In the genomic region with DNA sequence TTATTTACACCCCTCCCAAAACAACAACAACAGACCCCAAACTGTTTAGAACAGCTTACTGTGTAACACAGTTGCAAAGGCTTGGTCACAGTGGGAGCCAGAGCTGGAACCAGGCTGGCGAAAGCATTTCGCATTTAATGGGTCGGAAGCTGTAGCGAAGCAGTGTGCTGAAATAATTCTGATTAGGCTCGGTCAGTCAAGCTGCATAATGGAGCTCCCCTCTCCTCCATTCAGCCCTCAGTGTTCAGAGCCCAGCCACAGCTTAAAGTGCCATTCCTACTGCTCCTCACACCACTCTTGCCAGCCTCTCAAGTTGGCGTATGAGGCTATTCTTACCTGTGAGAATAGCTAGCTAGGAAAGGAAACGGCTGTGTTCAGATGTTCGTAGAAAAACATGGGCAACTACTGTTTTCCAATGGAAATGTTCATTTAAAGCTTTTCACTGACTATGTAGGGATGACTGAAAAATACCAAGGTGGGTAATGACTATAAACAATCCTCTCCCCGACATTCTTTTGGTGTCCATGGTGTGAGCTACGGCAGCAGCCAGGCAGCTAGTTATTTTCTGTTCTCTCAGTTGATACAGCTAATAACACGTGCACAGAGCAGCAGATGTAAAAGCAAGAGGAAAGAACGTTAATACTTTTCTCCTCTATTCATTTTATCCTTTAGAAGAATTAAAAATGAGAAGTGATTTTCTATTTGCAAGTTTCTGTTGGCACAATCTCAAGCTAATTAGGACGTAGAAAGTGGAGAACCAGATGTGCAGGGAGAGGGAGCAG, we compare ENCODE assay signal across 11 mouse cellular contexts.
A peak's percentile ranks its signal among the peaks of the same experiment; 100 is the strongest.
DNase-seq lines count a peak whose midpoint lies in the region; ATAC-seq and TF ChIP-seq lines count a peak whose summit lies in the region.
"Had no signal": no experiment of that assay in that cellular context is flagged by ENCODE, and none has a peak within 500 bp of the region (broad histone marks: within the 10 kb centered on the region; RNA-seq: fewer than 3 reads in every experiment).

No protein-coding gene starts in this region.

- no peak overlapping the region for H3K4me3 ChIP-seq in left cerebral cortex, adult 2 months
- no peak overlapping the region for H3K4me3 ChIP-seq in embryonic facial prominence, embryonic 11.5 days (ENCODE audit: low read depth, low read length)
- H3K4me3 ChIP-seq in hindbrain, embryonic 16.5 days (ENCODE audit: low read length), result no peak overlapping the region
- H3K4me3 ChIP-seq in neural tube, embryonic 15.5 days (replicated peaks), result peak overlapping the region; percentile 8; the same call in 1 of the 2 replicates
- no peak overlapping the region for H3K4me3 ChIP-seq in gastrocnemius, adult 2 months

- no peak overlapping the region for H3K9ac ChIP-seq in embryonic facial prominence, embryonic 11.5 days (replicated peaks; ENCODE audit: low read length)
- no peak overlapping the region for H3K9ac ChIP-seq in hindbrain, embryonic 16.5 days (ENCODE audit: low read depth, low read length)
- H3K9ac ChIP-seq in neural tube, embryonic 15.5 days (replicated peaks), result 0 out of 2 replicates have a peak overlapping the region, but pooled peaks have one; percentile 3

- no peak overlapping the region for H3K4me2 ChIP-seq in embryonic facial prominence, embryonic 11.5 days (ENCODE audit: low read depth, low read length)
- peak overlapping the region; percentile 40 for H3K4me2 ChIP-seq in hindbrain, embryonic 16.5 days (ENCODE audit: low read length)
- H3K4me2 ChIP-seq in neural tube, embryonic 15.5 days, result peak overlapping the region; percentile 42

- H3K36me3 ChIP-seq in embryonic facial prominence, embryonic 11.5 days (replicated peaks; ENCODE audit: control insufficient read depth, insufficient read depth, low read depth, low read length), result no peaks in the 10 kb centered on the region
- no peaks in the 10 kb centered on the region for H3K36me3 ChIP-seq in hindbrain, embryonic 16.5 days (ENCODE audit: control insufficient read depth, insufficient read depth, low read length)
- no peaks in the 10 kb centered on the region for H3K36me3 ChIP-seq in neural tube, embryonic 15.5 days

- no peaks in the 10 kb centered on the region for H3K4me1 ChIP-seq in embryonic facial prominence, embryonic 11.5 days (ENCODE audit: control insufficient read depth, insufficient read depth, low read length)
- peaks cover 18% of the 10 kb centered on the region for H3K4me1 ChIP-seq in hindbrain, embryonic 16.5 days (ENCODE audit: control insufficient read depth, insufficient read depth, low read depth, low read length)
- peaks cover 30% of the 10 kb centered on the region for H3K4me1 ChIP-seq in neural tube, embryonic 15.5 days

- H3K27ac ChIP-seq in left cerebral cortex, adult 2 months, result peak overlapping the region; percentile 20; the same call in 1 of the 2 replicates
- H3K27ac ChIP-seq in embryonic facial prominence, embryonic 11.5 days (replicated peaks; ENCODE audit: low read depth, low read length), result no peak overlapping the region
- peak overlapping the region; percentile 21; the same call in 1 of the 2 replicates for H3K27ac ChIP-seq in hindbrain, embryonic 16.5 days (ENCODE audit: low read depth, low read length)
- H3K27ac ChIP-seq in neural tube, embryonic 15.5 days (replicated peaks), result peak overlapping the region; percentile 71
- H3K27ac ChIP-seq in gastrocnemius, adult 2 months, result no peak overlapping the region

- 49% methylated on average over 13 of the region's 13 CpGs for WGBS in embryonic facial prominence, embryonic 11.5 days
- 13% methylated on average over 13 of the region's 13 CpGs for WGBS in hindbrain, embryonic 16.5 days
- WGBS in neural tube, embryonic 15.5 days, result 11% methylated on average over 13 of the region's 13 CpGs

- no peaks in the 10 kb centered on the region for H3K9me3 ChIP-seq in embryonic facial prominence, embryonic 11.5 days (replicated peaks; ENCODE audit: control insufficient read depth, low read length)
- H3K9me3 ChIP-seq in hindbrain, embryonic 16.5 days (ENCODE audit: control insufficient read depth, low read length), result no peaks in the 10 kb centered on the region
- H3K9me3 ChIP-seq in neural tube, embryonic 15.5 days (replicated peaks), result no peaks in the 10 kb centered on the region

- no peak for DNase-seq in left cerebral cortex, adult 2 months (ENCODE audit: extremely low spot score in 1 of 2, low spot score in 2 of 2)
- no peak for DNase-seq in left cerebral cortex, adult 8-10 months (ENCODE audit: low spot score in 2 of 2)
- no peak for DNase-seq in embryonic facial prominence, embryonic 11.5 days (ENCODE audit: low spot score)
- DNase-seq in testis, postnatal 10 days (ENCODE audit: low spot score), result no peak
- DNase-seq in gastrocnemius, adult 2 months, result no peak
- no peak for DNase-seq in frontal cortex, postnatal 10 days (ENCODE audit: low spot score in 2 of 2)
- DNase-seq: heart, postnatal 4 days; right cerebral cortex, adult 18-20 months; thymus, adult 18-20 months had no signal

- peak; percentile 63; the same call in 1 of the 2 replicates for ATAC-seq in embryonic facial prominence, embryonic 11.5 days (replicated peaks; ENCODE audit: insufficient number of reproducible peaks, low FRiP score, low TSS enrichment, low read depth)
- ATAC-seq in hindbrain, embryonic 16.5 days, result peak; percentile 89
- peak; percentile 75 for ATAC-seq in neural tube, embryonic 15.5 days (ENCODE audit: low FRiP score)

- no peak for TF ChIP-seq CTCF in left cerebral cortex, adult 2 months (IDR thresholded peaks at IDR 0.05)
- no peak for TF ChIP-seq CTCF in gastrocnemius, adult 2 months (IDR thresholded peaks at IDR 0.05)

- intact Hi-C loops in left cerebral cortex, adult 2 months (cut with DNase I), result loop anchor here (5.0 kb wide), 1 partner anchor 95 kb away; no protein-coding TSS in a partner anchor
- intact Hi-C loops in gastrocnemius, adult 2 months (cut with DNase I), result no loop called here

- H3K27me3 ChIP-seq in embryonic facial prominence, embryonic 11.5 days (ENCODE audit: control insufficient read depth, insufficient read depth, low read length), result no peaks in the 10 kb centered on the region
- H3K27me3 ChIP-seq in hindbrain, embryonic 16.5 days (replicated peaks; ENCODE audit: control insufficient read depth, insufficient read depth, low read length), result no peaks in the 10 kb centered on the region
- H3K27me3 ChIP-seq in neural tube, embryonic 15.5 days (replicated peaks), result no peaks in the 10 kb centered on the region

Comparison
In these comparisons a context has a peak if more than half of its experiments do, and no peak if none do; other contexts are left out.
1. H3K27ac ChIP-seq: peak in left cerebral cortex, adult 2 months (single experiment), hindbrain, embryonic 16.5 days (single experiment) and neural tube, embryonic 15.5 days (single experiment); none in embryonic facial prominence, embryonic 11.5 days (single experiment) and gastrocnemius, adult 2 months (single experiment).
2. Peak in every context shown above with its lines, with median percentiles within 50 percentile points of each other: ATAC-seq.